In genomic region chr11:77931541-77932433, GRCm38 (mm10) we compare ENCODE assay signal across 8 mouse cellular contexts. TPM values are rescaled to one million over a fixed set of nuclear protein-coding genes. Genes with fewer than 3 reads are reported as not detected.
DNase-seq lines count a peak whose midpoint lies in the region; ATAC-seq and TF ChIP-seq lines count a peak whose summit lies in the region.

No protein-coding gene starts in this region.

- peak overlapping the region; percentile 97 for H3K4me2 ChIP-seq in kidney, embryonic 15.5 days
- H3K4me2 ChIP-seq in embryonic facial prominence, embryonic 12.5 days (replicated peaks) = peak overlapping the region; percentile 98
- H3K4me2 ChIP-seq in hindbrain, postnatal 0 days (ENCODE audit: low read depth, low read length) = peak overlapping the region; percentile 69

- DNase-seq in kidney, adult 11 months = no peak
- DNase-seq in hindbrain, postnatal 0 days (ENCODE audit: low spot score) = no peak
- peak; percentile 48 for DNase-seq in neural tube, embryonic 10.5 days (ENCODE audit: extremely low spot score, low spot score)
- no peak for DNase-seq in thymus, postnatal 0 days (ENCODE audit: low spot score)
- DNase-seq in thymus, adult 2 months = no peak
- DNase-seq in right cerebral cortex, postnatal 10 days (ENCODE audit: low spot score in 2 of 2) = no peak

- H3K36me3 ChIP-seq in kidney, embryonic 15.5 days = no peaks in the 10 kb centered on the region
- no peaks in the 10 kb centered on the region for H3K36me3 ChIP-seq in embryonic facial prominence, embryonic 12.5 days
- H3K36me3 ChIP-seq in hindbrain, postnatal 0 days (ENCODE audit: insufficient read depth, low read length) = no peaks in the 10 kb centered on the region
- no peaks in the 10 kb centered on the region for H3K36me3 ChIP-seq in thymus, adult 2 months (ENCODE audit: control insufficient read depth, insufficient read depth, low read length)

- no peak for ATAC-seq in kidney, embryonic 15.5 days (replicated peaks; ENCODE audit: low FRiP score)
- no peak for ATAC-seq in embryonic facial prominence, embryonic 12.5 days (ENCODE audit: insufficient number of reproducible peaks, insufficient read depth, low FRiP score, low TSS enrichment)
- ATAC-seq in hindbrain, postnatal 0 days = no peak

- TF ChIP-seq POLR2A in thymus, adult 2 months (IDR thresholded peaks at IDR 0.05; ENCODE audit: control insufficient read depth, extremely low read depth, insufficient read depth, low read length, poor library complexity) = no peak

- WGBS in kidney, embryonic 15.5 days = 1% methylated on average over 41 of the region's 41 CpGs
- 1% methylated on average over 41 of the region's 41 CpGs for WGBS in embryonic facial prominence, embryonic 12.5 days
- 2% methylated on average over 41 of the region's 41 CpGs for WGBS in hindbrain, postnatal 0 days
- WGBS in thymus, adult 2 months = 5% methylated on average over 41 of the region's 41 CpGs

- H3K27me3 ChIP-seq in kidney, embryonic 15.5 days = peaks cover 97% of the 10 kb centered on the region
- peaks cover 79% of the 10 kb centered on the region for H3K27me3 ChIP-seq in embryonic facial prominence, embryonic 12.5 days
- no peaks in the 10 kb centered on the region for H3K27me3 ChIP-seq in hindbrain, postnatal 0 days (ENCODE audit: insufficient read depth, low read length)
- H3K27me3 ChIP-seq in thymus, adult 2 months (ENCODE audit: control insufficient read depth, insufficient read depth, low read length) = peaks cover 37% of the 10 kb centered on the region

- no peaks in the 10 kb centered on the region for H3K9me3 ChIP-seq in kidney, embryonic 15.5 days (replicated peaks)
- H3K9me3 ChIP-seq in embryonic facial prominence, embryonic 12.5 days = no peaks in the 10 kb centered on the region
- H3K9me3 ChIP-seq in hindbrain, postnatal 0 days (ENCODE audit: low read length) = no peaks in the 10 kb centered on the region

- no peak for TF ChIP-seq CTCF in hindbrain, postnatal 0 days (IDR thresholded peaks at IDR 0.05; ENCODE audit: low read depth)
- TF ChIP-seq CTCF in thymus, adult 2 months (IDR thresholded peaks at IDR 0.05; ENCODE audit: borderline replicate concordance, control insufficient read depth, extremely low read depth, insufficient read depth, low read length, poor library complexity) = no peak

- H3K9ac ChIP-seq in kidney, embryonic 15.5 days = no peak overlapping the region
- peak overlapping the region; percentile 39 for H3K9ac ChIP-seq in embryonic facial prominence, embryonic 12.5 days
- peak overlapping the region; percentile 83 for H3K9ac ChIP-seq in hindbrain, postnatal 0 days (replicated peaks; ENCODE audit: low read length)

- no peak overlapping the region for H3K27ac ChIP-seq in kidney, embryonic 15.5 days
- H3K27ac ChIP-seq in embryonic facial prominence, embryonic 12.5 days = no peak overlapping the region
- H3K27ac ChIP-seq in hindbrain, postnatal 0 days = peak overlapping the region; percentile 89
- H3K27ac ChIP-seq in thymus, adult 2 months (ENCODE audit: control insufficient read depth, insufficient read depth, low read length) = no peak overlapping the region

- peaks cover 18% of the 10 kb centered on the region for H3K4me1 ChIP-seq in kidney, embryonic 15.5 days
- H3K4me1 ChIP-seq in embryonic facial prominence, embryonic 12.5 days = peaks cover 16% of the 10 kb centered on the region
- peaks cover 30% of the 10 kb centered on the region for H3K4me1 ChIP-seq in hindbrain, postnatal 0 days (ENCODE audit: insufficient read depth, low read length)
- peaks cover 9% of the 10 kb centered on the region for H3K4me1 ChIP-seq in thymus, adult 2 months (replicated peaks; ENCODE audit: control insufficient read depth, insufficient read depth, low read length)

- H3K4me3 ChIP-seq in kidney, embryonic 15.5 days (replicated peaks) = peak overlapping the region; percentile 53
- peak overlapping the region; percentile 48 for H3K4me3 ChIP-seq in embryonic facial prominence, embryonic 12.5 days
- H3K4me3 ChIP-seq in hindbrain, postnatal 0 days (ENCODE audit: low read length) = peak overlapping the region; percentile 70
- H3K4me3 ChIP-seq in thymus, adult 2 months (ENCODE audit: control insufficient read depth, insufficient read depth, low read length) = no peak overlapping the region

RNA-seq across cellular contexts. Expression of gene Sez6, which starts 1.2 kb away (rescaled TPM):
- polyA plus RNA-seq in kidney, embryonic 15.5 days (2015; fragmentation: Nextera tagmentation; extraction: Ambion mirVana) = 0.44 TPM in 1 of 2 replicates, not detected in the other
- polyA plus RNA-seq in embryonic facial prominence, embryonic 12.5 days (2016; fragmentation: Nextera tagmentation; extraction: Ambion mirVana) = 2.0 and 2.4 TPM in 2 replicates
- 175 and 177 TPM in 2 replicates for total RNA-seq in hindbrain, postnatal 0 days (2014; rRNA removed)
- polyA plus RNA-seq in hindbrain, postnatal 0 days (2015; fragmentation: Nextera tagmentation; extraction: Ambion mirVana) = 113 and 127 TPM in 2 replicates
- polyA plus RNA-seq in thymus, postnatal 0 days (2015; fragmentation: Nextera tagmentation; extraction: Ambion mirVana) = 0.26 TPM in 2 replicates
- polyA plus RNA-seq in thymus, adult 2 months (2012; rRNA removed) = 1.1 TPM in 2 replicates

RNA-seq across cellular contexts. Expression of gene Pipox, which starts 37.9 kb away (rescaled TPM):
- 8.7 and 10.8 TPM in 2 replicates for polyA plus RNA-seq in kidney, embryonic 15.5 days (2015; fragmentation: Nextera tagmentation; extraction: Ambion mirVana)
- polyA plus RNA-seq in embryonic facial prominence, embryonic 12.5 days (2016; fragmentation: Nextera tagmentation; extraction: Ambion mirVana) = 1.7 and 3.2 TPM in 2 replicates
- total RNA-seq in hindbrain, postnatal 0 days (2014; rRNA removed) = 2.8 and 6.8 TPM in 2 replicates
- 4.4 and 4.6 TPM in 2 replicates for polyA plus RNA-seq in hindbrain, postnatal 0 days (2015; fragmentation: Nextera tagmentation; extraction: Ambion mirVana)
- polyA plus RNA-seq in thymus, postnatal 0 days (2015; fragmentation: Nextera tagmentation; extraction: Ambion mirVana) = 2.8 TPM in 2 replicates
- polyA plus RNA-seq in thymus, adult 2 months (2012; rRNA removed) = 5.1 and 6.5 TPM in 2 replicates

RNA-seq across cellular contexts. Expression of gene Phf12, which starts 50.8 kb away (rescaled TPM):
- 15.0 and 20.5 TPM in 2 replicates for polyA plus RNA-seq in kidney, embryonic 15.5 days (2015; fragmentation: Nextera tagmentation; extraction: Ambion mirVana)
- 27.5 and 27.7 TPM in 2 replicates for polyA plus RNA-seq in embryonic facial prominence, embryonic 12.5 days (2016; fragmentation: Nextera tagmentation; extraction: Ambion mirVana)
- total RNA-seq in hindbrain, postnatal 0 days (2014; rRNA removed) = 31.9 and 34.9 TPM in 2 replicates
- 8.3 and 8.7 TPM in 2 replicates for polyA plus RNA-seq in hindbrain, postnatal 0 days (2015; fragmentation: Nextera tagmentation; extraction: Ambion mirVana)
- 15.1 and 18.4 TPM in 2 replicates for polyA plus RNA-seq in thymus, postnatal 0 days (2015; fragmentation: Nextera tagmentation; extraction: Ambion mirVana)
- polyA plus RNA-seq in thymus, adult 2 months (2012; rRNA removed) = 151 and 160 TPM in 2 replicates

Comparison
In these comparisons a context has a peak if more than half of its experiments do, and no peak if none do; other contexts are left out.
1. RNA of gene Sez6, which starts 1.2 kb away (polyA plus RNA-seq): 113 to 127 TPM in hindbrain, postnatal 0 days; 2.0 to 2.4 TPM in embryonic facial prominence, embryonic 12.5 days, 1.1 TPM in thymus, adult 2 months, 0.44 TPM in kidney, embryonic 15.5 days and 0.26 TPM in thymus, postnatal 0 days; every median in the first group is over 10 times any median in the second.
2. Peak in every context shown above with its lines, with median percentiles within 50 percentile points of each other: H3K4me2 ChIP-seq.